Mouse (Mus musculus): Measurements from ENCODE around the gene BC048671.

Gene BC048671

GRCm38 (mm10) chr6:90300919-90301318 is at the start of gene BC048671:
BC048671 (plus strand) TSS chr6:90301219.
- DNase-seq (ENCODE audit: low spot score) = no peak

- DNase-seq (ENCODE audit: low spot score) = no peak
Observed at GRCm38 (mm10) chr6:90288265-90288664, 12.8 kb upstream of the BC048671 start.

- no peak for DNase-seq (ENCODE audit: low spot score)
Observed at GRCm38 (mm10) chr6:90306315-90306975, 5.4 kb downstream of the BC048671 start.

- no peak for DNase-seq (ENCODE audit: low spot score)
Observed at GRCm38 (mm10) chr6:90308839-90309778, 8.1 kb downstream of the BC048671 start.

GRCm38 (mm10) chr6:90315961-90316360 is 14.9 kb downstream of the BC048671 start:
- DNase-seq (ENCODE audit: low spot score) = no peak

GRCm38 (mm10) chr6:90317510-90318258 is 16.7 kb downstream of the BC048671 start:
- DNase-seq (ENCODE audit: low spot score) = no peak

GRCm38 (mm10) chr6:90319019-90319418 is 18.0 kb downstream of the BC048671 start:
- no peak for DNase-seq (ENCODE audit: low spot score)

- DNase-seq (ENCODE audit: low spot score) = peak; percentile 16
Observed at GRCm38 (mm10) chr6:90319475-90320191, 18.6 kb downstream of the BC048671 start.

GRCm38 (mm10) chr6:90320429-90320828 is 19.4 kb downstream of the BC048671 start:
- no peak for DNase-seq (ENCODE audit: low spot score)

GRCm38 (mm10) chr6:90321811-90322210 is 20.8 kb downstream of the BC048671 start:
- no peak for DNase-seq (ENCODE audit: low spot score)

- DNase-seq (ENCODE audit: low spot score) = no peak
Observed at GRCm38 (mm10) chr6:90324026-90324425, 23.0 kb downstream of the BC048671 start.

GRCm38 (mm10) chr6:90324463-90324862 is 23.4 kb downstream of the BC048671 start:
- DNase-seq (ENCODE audit: low spot score) = no peak

GRCm38 (mm10) chr6:90324991-90325390 is 24.0 kb downstream of the BC048671 start, which contains the start of gene Chst13:
Chst13 (minus strand) TSS chr6:90325185.
- DNase-seq (ENCODE audit: low spot score) = peak; percentile 37

GRCm38 (mm10) chr6:90327670-90328069 is 26.7 kb downstream of the BC048671 start:
- no peak for DNase-seq (ENCODE audit: low spot score)

GRCm38 (mm10) chr6:90329953-90330352 is 28.9 kb downstream of the BC048671 start:
- peak; percentile 22 for DNase-seq (ENCODE audit: low spot score)

- no peak for DNase-seq (ENCODE audit: low spot score)
Observed at GRCm38 (mm10) chr6:90332561-90333425, 31.8 kb downstream of the BC048671 start, which contains the start of gene Uroc1. Uroc1 (plus strand) TSS chr6:90333284.

GRCm38 (mm10) chr6:90334244-90334643 is 33.2 kb downstream of the BC048671 start:
- DNase-seq (ENCODE audit: low spot score) = no peak

GRCm38 (mm10) chr6:90342343-90342742 is 41.3 kb downstream of the BC048671 start:
- DNase-seq (ENCODE audit: low spot score) = no peak

- no peak for DNase-seq (ENCODE audit: low spot score)
Observed at GRCm38 (mm10) chr6:90347183-90347582, 46.2 kb downstream of the BC048671 start.

GRCm38 (mm10) chr6:90348500-90348899 is 47.5 kb downstream of the BC048671 start:
- DNase-seq (ENCODE audit: low spot score) = no peak

GRCm38 (mm10) chr6:90350011-90350410 is 49.0 kb downstream of the BC048671 start:
- no peak for DNase-seq (ENCODE audit: low spot score)
